Mouse (Mus musculus): Measurements from ENCODE around the gene Dcst1. TPM values are rescaled to one million over a fixed set of nuclear protein-coding genes. Genes with fewer than 3 reads are reported as not detected.

The Dcst1 gene
- polyA plus RNA-seq, 1 experiment from 2014 or later, result 23.5 TPM

- peak overlapping the region; percentile 100 for H3K4me2 ChIP-seq (replicated peaks; ENCODE audit: low read depth)
- no peak for ATAC-seq
- H3K9me3 ChIP-seq (ENCODE audit: control insufficient read depth), result no peaks in the 10 kb centered on the region
- no peak overlapping the region for H3K27ac ChIP-seq (ENCODE audit: low read depth, low read length)
- H3K4me1 ChIP-seq (replicated peaks; ENCODE audit: control insufficient read depth, insufficient read depth, low read length), result peaks cover 17% of the 10 kb centered on the region; the same call in 1 of the 2 replicates
- H3K9ac ChIP-seq (ENCODE audit: low read depth, low read length), result no peak overlapping the region
- peaks cover 41% of the 10 kb centered on the region for H3K27me3 ChIP-seq (replicated peaks; ENCODE audit: control insufficient read depth, insufficient read depth, low read length)
- peak overlapping the region; percentile 59 for H3K4me3 ChIP-seq (ENCODE audit: low read depth, low read length)
- no peaks in the 10 kb centered on the region for H3K36me3 ChIP-seq (ENCODE audit: control insufficient read depth, insufficient read depth)
- 44% methylated on average over 21 of the region's 21 CpGs for WGBS
- no peak for TF ChIP-seq CTCF (IDR thresholded peaks at IDR 0.05; ENCODE audit: low read depth)
Measured at GRCm38 (mm10) chr3:89318971-89319590, 46.0 kb downstream of the Dcst1 start.

- H3K36me3 ChIP-seq (ENCODE audit: control insufficient read depth, insufficient read depth), result no peaks in the 10 kb centered on the region
- H3K4me1 ChIP-seq (replicated peaks; ENCODE audit: control insufficient read depth, insufficient read depth, low read length), result peaks cover 17% of the 10 kb centered on the region; the same call in 1 of the 2 replicates
- H3K27me3 ChIP-seq (replicated peaks; ENCODE audit: control insufficient read depth, insufficient read depth, low read length), result peaks cover 41% of the 10 kb centered on the region
- no peak overlapping the region for H3K4me2 ChIP-seq (replicated peaks; ENCODE audit: low read depth)
- no peak overlapping the region for H3K9ac ChIP-seq (ENCODE audit: low read depth, low read length)
- H3K27ac ChIP-seq (ENCODE audit: low read depth, low read length), result no peak overlapping the region
- ATAC-seq, result no peak
- WGBS, result 68% methylated on average over 8 of the region's 8 CpGs
- no peak for TF ChIP-seq CTCF (IDR thresholded peaks at IDR 0.05; ENCODE audit: low read depth)
- H3K4me3 ChIP-seq (ENCODE audit: low read depth, low read length), result no peak overlapping the region
- H3K9me3 ChIP-seq (ENCODE audit: control insufficient read depth), result no peaks in the 10 kb centered on the region
Measured at GRCm38 (mm10) chr3:89318316-89318715, 46.7 kb downstream of the Dcst1 start.

- 74% methylated on average over 6 of the region's 6 CpGs for WGBS
- H3K36me3 ChIP-seq (ENCODE audit: control insufficient read depth, insufficient read depth), result no peaks in the 10 kb centered on the region
- H3K9me3 ChIP-seq (ENCODE audit: control insufficient read depth), result no peaks in the 10 kb centered on the region
- H3K4me1 ChIP-seq (replicated peaks; ENCODE audit: control insufficient read depth, insufficient read depth, low read length), result peaks cover 17% of the 10 kb centered on the region; the same call in 1 of the 2 replicates
- no peak overlapping the region for H3K9ac ChIP-seq (ENCODE audit: low read depth, low read length)
- H3K4me3 ChIP-seq (ENCODE audit: low read depth, low read length), result no peak overlapping the region
- H3K4me2 ChIP-seq (replicated peaks; ENCODE audit: low read depth), result no peak overlapping the region
- no peak for ATAC-seq
- H3K27ac ChIP-seq (ENCODE audit: low read depth, low read length), result no peak overlapping the region
- peaks cover 41% of the 10 kb centered on the region for H3K27me3 ChIP-seq (replicated peaks; ENCODE audit: control insufficient read depth, insufficient read depth, low read length)
- no peak for TF ChIP-seq CTCF (IDR thresholded peaks at IDR 0.05; ENCODE audit: low read depth)
Measured at GRCm38 (mm10) chr3:89317246-89317645, 47.8 kb downstream of the Dcst1 start.

GRCm38 (mm10) chr3:89316833-89317232, 48.2 kb downstream of the Dcst1 start:
- H3K9ac ChIP-seq (ENCODE audit: low read depth, low read length), result no peak overlapping the region
- peak overlapping the region; percentile 2; the same call in 1 of the 2 replicates for H3K4me3 ChIP-seq (ENCODE audit: low read depth, low read length)
- no peaks in the 10 kb centered on the region for H3K36me3 ChIP-seq (ENCODE audit: control insufficient read depth, insufficient read depth)
- TF ChIP-seq CTCF (IDR thresholded peaks at IDR 0.05; ENCODE audit: low read depth), result peak; percentile 97
- peaks cover 17% of the 10 kb centered on the region; the same call in 1 of the 2 replicates for H3K4me1 ChIP-seq (replicated peaks; ENCODE audit: control insufficient read depth, insufficient read depth, low read length)
- peak overlapping the region; percentile 68 for H3K4me2 ChIP-seq (replicated peaks; ENCODE audit: low read depth)
- ATAC-seq, result peak; percentile 30; the same call in 1 of the 2 replicates
- no peak overlapping the region for H3K27ac ChIP-seq (ENCODE audit: low read depth, low read length)
- H3K9me3 ChIP-seq (ENCODE audit: control insufficient read depth), result no peaks in the 10 kb centered on the region
- 5% methylated on average over 4 of the region's 4 CpGs for WGBS
- H3K27me3 ChIP-seq (replicated peaks; ENCODE audit: control insufficient read depth, insufficient read depth, low read length), result peaks cover 38% of the 10 kb centered on the region

GRCm38 (mm10) chr3:89315930-89316831, 48.9 kb downstream of the Dcst1 start:
- H3K27ac ChIP-seq (ENCODE audit: low read depth, low read length), result no peak overlapping the region
- ATAC-seq, result peak; percentile 12; the same call in 1 of the 2 replicates

More at GRCm38 (mm10) chr3:89315930-89316831, 48.9 kb downstream of the Dcst1 start:
- WGBS, result 11% methylated on average over 40 of the region's 40 CpGs
- H3K4me1 ChIP-seq (replicated peaks; ENCODE audit: control insufficient read depth, insufficient read depth, low read length), result peaks cover 17% of the 10 kb centered on the region; the same call in 1 of the 2 replicates
- peak overlapping the region; percentile 68 for H3K4me2 ChIP-seq (replicated peaks; ENCODE audit: low read depth)
- peak overlapping the region; percentile 13 for H3K4me3 ChIP-seq (ENCODE audit: low read depth, low read length)
- H3K9ac ChIP-seq (ENCODE audit: low read depth, low read length), result no peak overlapping the region
- H3K9me3 ChIP-seq (ENCODE audit: control insufficient read depth), result no peaks in the 10 kb centered on the region
- H3K27me3 ChIP-seq (replicated peaks; ENCODE audit: control insufficient read depth, insufficient read depth, low read length), result peaks cover 33% of the 10 kb centered on the region
- H3K36me3 ChIP-seq (ENCODE audit: control insufficient read depth, insufficient read depth), result no peaks in the 10 kb centered on the region
- no peak for TF ChIP-seq CTCF (IDR thresholded peaks at IDR 0.05; ENCODE audit: low read depth)
